Mouse (Mus musculus) kidney, adult 2 months (tissue): ENCODE measurements around the gene Rpl28.

Experiments used
- CTCF ChIP-seq: fragments of 200-500 bp; conservative IDR thresholded peaks from 2 replicates; pipeline ENCODE4 v1.5.1; 2011; ENCODE audit warnings: low read depth, mild to moderate bottlenecking, control low read depth, low read length, moderate library complexity, mixed read lengths; ENCODE audit not compliant: insufficient read depth, insufficient read length
- POLR2A ChIP-seq: fragments of 200-500 bp; IDR thresholded peaks from one replicate; pipeline ENCODE4 v1.6.1; 2011; ENCODE audit warnings: low read depth, low read length, control low read depth

- TF ChIP-seq POLR2A (no peak), CTCF (no peak)
Measured at GRCm38 (mm10) chr7:4782130-4782529, 10.5 kb upstream of the Rpl28 start.
